Mouse (Mus musculus) midbrain, embryonic 11.5 days (tissue): Measurements from ENCODE around the gene Usp20. TPM values are rescaled to one million over a fixed set of nuclear protein-coding genes. Genes with fewer than 3 reads are reported as not detected.

Source experiments
- ATAC-seq: fragments of 200-750 bp; cut with Nextera tagmentation; 2 replicates; pipeline ENCODE4 v1.8.0; 2017; ENCODE audit warnings: moderate TSS enrichment, moderate library complexity; ENCODE audit not compliant: low FRiP score
- DNase-seq: peaks from one replicate; pipeline ENCODE4 v3.0.0; 2015; ENCODE audit warnings: low spot score; ENCODE audit errors: missing footprints
- H3K27ac ChIP-seq: fragments of 300-500 bp; sonication (generic); 2 replicates; pipeline ENCODE4 v1.5.1; 2014; ENCODE audit warnings: low read depth, low read length
- H3K27me3 ChIP-seq: fragments of 300-500 bp; sonication (generic); 2 replicates; pipeline ENCODE4 v1.6.1; 2014; ENCODE audit warnings: mild to moderate bottlenecking, low read length, moderate library complexity, mixed read lengths; ENCODE audit not compliant: control insufficient read depth, insufficient read depth
- H3K36me3 ChIP-seq: fragments of 300-500 bp; sonication (generic); 2 replicates; pipeline ENCODE4 v1.6.1; 2014; ENCODE audit warnings: mild to moderate bottlenecking, low read length, moderate library complexity, mixed read lengths; ENCODE audit not compliant: control insufficient read depth, insufficient read depth
- H3K4me1 ChIP-seq: fragments of 300-500 bp; sonication (generic); 2 replicates; pipeline ENCODE4 v1.6.1; 2014; ENCODE audit warnings: low read length; ENCODE audit not compliant: control insufficient read depth, insufficient read depth
- H3K4me2 ChIP-seq: fragments of 300-500 bp; sonication (generic); 2 replicates; pipeline ENCODE4 v1.6.1; 2014; ENCODE audit warnings: mild to moderate bottlenecking, moderate library complexity
- H3K4me3 ChIP-seq: fragments of 300-500 bp; sonication (generic); 2 replicates; pipeline ENCODE4 v1.5.1; 2014; ENCODE audit warnings: low read depth, low read length
- H3K9ac ChIP-seq: fragments of 300-500 bp; sonication (generic); 2 replicates; pipeline ENCODE4 v1.6.1; 2014; ENCODE audit warnings: low read length
- H3K9me3 ChIP-seq: fragments of 300-500 bp; sonication (generic); 2 replicates; pipeline ENCODE4 v1.6.1; 2016; ENCODE audit warnings: low read length; ENCODE audit not compliant: control insufficient read depth
- WGBS: fragments of 180-500 bp; shearing (Covaris S2); extraction: QIAGEN DNeasy Blood & Tissue Kit; methylation state at CpG from one replicate; pipeline ENCODE4 v1.1.7; 2014; 5-methylcytosine and 5-hydroxymethylcytosine counted together
- polyA plus RNA-seq: library from polyadenylated mRNA; unstranded; fragments of >200 nt; fragmentation: Nextera tagmentation; extraction: Ambion mirVana; gene quantifications from 2 replicates; pipeline ENCODE4 v1.2.1, GENCODE M21; 2014

Usp20 gene
- polyA plus RNA-seq, 1 experiment from 2014 or later = 14.1 TPM

GRCm38 (mm10) chr2:31060787-31061730 is 79.0 kb downstream of the Usp20 start:
- no peak for ATAC-seq
- WGBS = 91% methylated on average over 28 of the region's 28 CpGs
- DNase-seq = no peak
- H3K9ac ChIP-seq = no peak overlapping the region
- no peaks in the 10 kb centered on the region for H3K27me3 ChIP-seq
- H3K9me3 ChIP-seq = no peaks in the 10 kb centered on the region
- peaks cover 2% of the 10 kb centered on the region; the same call in 1 of the 2 replicates for H3K4me1 ChIP-seq
- no peaks in the 10 kb centered on the region for H3K36me3 ChIP-seq
- no peak overlapping the region for H3K4me2 ChIP-seq
- H3K27ac ChIP-seq = no peak overlapping the region
- no peak overlapping the region for H3K4me3 ChIP-seq

DNA sequence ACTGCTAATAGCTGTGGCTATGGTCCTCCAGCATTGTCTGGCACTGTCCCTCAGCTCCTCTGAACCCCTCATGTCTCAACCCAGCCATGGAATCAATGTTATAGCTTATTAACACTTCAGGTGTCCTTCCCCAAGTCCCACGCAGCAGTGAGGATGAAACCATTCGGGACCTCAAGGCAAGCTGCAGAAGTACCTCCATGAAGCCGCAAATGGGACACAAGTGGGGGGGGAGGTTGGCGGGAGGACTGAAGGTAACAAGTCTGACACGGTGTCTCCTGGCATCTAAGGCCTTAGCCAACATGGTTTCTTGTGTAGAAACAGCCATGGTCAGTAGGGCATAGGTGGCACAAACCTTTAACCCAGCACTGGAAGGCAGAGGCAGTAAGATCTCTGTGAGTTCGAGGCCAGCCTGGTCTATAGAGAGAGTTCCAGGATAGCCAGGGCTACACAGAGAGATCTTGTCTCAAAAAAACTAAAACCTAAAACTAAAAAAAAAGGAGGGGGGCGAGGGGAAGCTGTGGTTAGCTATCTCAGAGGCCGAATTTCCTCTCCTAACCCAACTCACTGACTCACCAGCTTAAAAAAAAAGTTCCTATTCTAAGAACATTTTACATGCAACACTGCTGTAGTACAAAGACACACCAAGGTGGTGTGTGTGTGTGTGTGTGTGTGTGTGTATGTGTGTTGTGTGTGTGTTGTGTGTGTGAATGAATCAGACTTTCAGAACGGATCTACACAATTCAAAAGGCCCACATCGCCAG is 80.0 kb downstream of the Usp20 start:
- no peak for DNase-seq
- H3K27ac ChIP-seq = no peak overlapping the region
- H3K9me3 ChIP-seq = no peaks in the 10 kb centered on the region
- no peak for ATAC-seq
- no peak overlapping the region for H3K9ac ChIP-seq
- no peaks in the 10 kb centered on the region for H3K36me3 ChIP-seq
- 93% methylated on average over 10 of the region's 10 CpGs for WGBS
- H3K27me3 ChIP-seq = no peaks in the 10 kb centered on the region
- H3K4me3 ChIP-seq = no peak overlapping the region
- peaks cover 2% of the 10 kb centered on the region; the same call in 1 of the 2 replicates for H3K4me1 ChIP-seq
- H3K4me2 ChIP-seq = no peak overlapping the region

DNA sequence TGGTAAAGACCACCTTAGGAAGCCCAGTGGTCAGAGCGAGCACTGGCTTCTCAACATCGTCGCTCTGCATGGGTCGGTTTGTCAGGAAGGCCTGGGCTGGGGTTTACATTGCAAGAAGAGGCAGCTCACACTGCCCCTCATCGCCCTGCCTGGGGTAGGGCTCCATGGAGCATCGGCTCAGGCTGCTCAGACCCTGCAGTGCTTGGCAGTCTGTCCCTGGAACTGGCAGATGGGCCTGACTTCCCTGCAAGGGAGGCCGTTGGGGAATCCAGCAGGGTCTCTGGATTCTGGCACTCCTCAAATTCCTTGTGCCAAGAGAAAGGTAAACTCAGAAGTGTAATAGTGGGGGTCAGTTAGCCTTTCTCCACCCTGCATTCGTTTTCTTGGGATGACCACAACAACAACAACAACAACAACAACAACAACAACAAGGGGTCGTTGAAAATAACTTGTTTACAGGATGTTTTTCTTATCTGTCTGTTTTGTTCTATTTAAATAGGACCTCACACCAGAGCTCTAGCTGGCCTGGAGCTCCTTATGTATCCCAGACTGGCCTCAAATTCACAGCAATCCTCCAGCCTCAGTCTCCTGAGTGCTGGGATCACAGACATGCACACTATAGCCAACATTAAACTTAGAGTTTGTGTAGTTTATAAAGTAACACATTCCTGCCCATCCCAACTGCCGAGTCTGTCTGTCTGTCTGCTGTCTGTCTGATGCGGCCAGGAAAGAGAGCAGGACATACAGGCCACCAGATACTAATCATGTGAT is 84.1 kb downstream of the Usp20 start:
- H3K9ac ChIP-seq = no peak overlapping the region
- DNase-seq (no peak), ATAC-seq (no peak)
- no peak overlapping the region for H3K27ac ChIP-seq
- H3K4me3 ChIP-seq = no peak overlapping the region
- 78% methylated on average over 11 of the region's 11 CpGs for WGBS
- H3K9me3 ChIP-seq = no peaks in the 10 kb centered on the region
- H3K4me1 ChIP-seq = peaks cover 12% of the 10 kb centered on the region
- no peaks in the 10 kb centered on the region for H3K36me3 ChIP-seq
- no peaks in the 10 kb centered on the region for H3K27me3 ChIP-seq
- H3K4me2 ChIP-seq = no peak overlapping the region

DNA sequence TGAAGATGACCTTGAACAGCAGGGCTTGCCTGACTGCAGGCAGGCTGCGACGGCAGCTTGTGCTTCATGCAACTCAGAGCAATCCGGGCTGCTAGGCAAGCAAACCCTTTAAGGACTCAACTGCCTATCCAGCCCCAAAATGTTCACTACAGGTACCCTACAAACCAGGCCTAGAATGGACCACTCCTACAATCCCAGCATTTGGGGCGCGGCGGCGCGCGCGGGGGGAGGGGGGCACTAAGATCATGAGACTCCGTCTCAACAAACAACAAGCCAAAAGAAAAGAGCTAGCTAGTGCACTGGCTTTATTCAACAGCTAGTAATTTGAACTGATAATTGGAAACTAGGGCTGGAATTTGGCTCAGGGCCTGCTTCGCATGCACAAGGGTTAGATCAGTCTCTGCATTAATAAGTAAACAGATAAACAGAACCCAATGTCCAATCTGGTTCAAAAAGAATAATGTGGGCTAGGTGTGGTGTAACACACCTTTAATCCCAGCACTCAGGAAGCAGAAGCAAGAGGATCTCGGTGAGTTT is 85.0 kb downstream of the Usp20 start:
- Histone ChIP-seq H3K4me2 (no peak overlapping the region), H3K4me1 (peaks cover 12% of the 10 kb centered on the region), H3K9me3 (no peaks in the 10 kb centered on the region; the same call in 1 of the 2 replicates), H3K36me3 (no peaks in the 10 kb centered on the region), H3K4me3 (no peak overlapping the region), H3K27me3 (no peaks in the 10 kb centered on the region), H3K9ac (no peak overlapping the region), H3K27ac (peak overlapping the region; percentile 87; the same call in 1 of the 2 replicates)
- DNase-seq (no peak), ATAC-seq (no peak)
- WGBS = 87% methylated on average over 13 of the region's 13 CpGs

- H3K27me3 ChIP-seq = no peaks in the 10 kb centered on the region
- ATAC-seq (peak; percentile 69; the same call in 1 of the 2 replicates), DNase-seq (no peak)
- peak overlapping the region; percentile 47 for H3K9ac ChIP-seq
- H3K4me2 ChIP-seq = no peak overlapping the region
- no peaks in the 10 kb centered on the region for H3K36me3 ChIP-seq
- H3K4me3 ChIP-seq = no peak overlapping the region
- peak overlapping the region; percentile 87 for H3K27ac ChIP-seq
- 41% methylated on average over 7 of the region's 7 CpGs for WGBS
- H3K4me1 ChIP-seq = peaks cover 12% of the 10 kb centered on the region
- H3K9me3 ChIP-seq = no peaks in the 10 kb centered on the region; the same call in 1 of the 2 replicates
Observed at GRCm38 (mm10) chr2:31067696-31068245, 85.7 kb downstream of the Usp20 start.

- H3K27me3 ChIP-seq = no peaks in the 10 kb centered on the region
- ATAC-seq (peak; percentile 80), DNase-seq (peak; percentile 94)
- H3K27ac ChIP-seq = peak overlapping the region; percentile 87
- H3K4me2 ChIP-seq = no peak overlapping the region
- H3K36me3 ChIP-seq = no peaks in the 10 kb centered on the region
- no peaks in the 10 kb centered on the region; the same call in 1 of the 2 replicates for H3K9me3 ChIP-seq
- no peak overlapping the region for H3K4me3 ChIP-seq
- peak overlapping the region; percentile 47 for H3K9ac ChIP-seq
- peaks cover 12% of the 10 kb centered on the region for H3K4me1 ChIP-seq
- WGBS = 14% methylated on average over 13 of the region's 13 CpGs
Observed at GRCm38 (mm10) chr2:31068246-31069113, 86.4 kb downstream of the Usp20 start.

DNA sequence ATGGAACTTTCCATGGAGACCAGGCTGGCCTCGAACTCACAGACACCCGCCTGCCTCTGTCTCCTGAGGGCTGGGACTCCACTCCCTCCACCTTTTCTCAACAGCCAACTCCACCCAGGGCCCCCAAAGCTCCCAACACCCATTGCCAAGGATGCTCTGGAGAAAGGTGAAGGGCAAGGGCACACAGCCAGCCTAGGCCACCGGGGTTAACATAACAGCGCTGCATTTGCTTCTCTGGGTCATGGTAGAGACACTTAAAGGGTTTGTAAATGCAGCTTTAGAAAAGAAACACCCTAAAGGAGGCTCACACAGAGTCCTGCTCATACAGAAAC is 87.0 kb downstream of the Usp20 start:
- no peaks in the 10 kb centered on the region; the same call in 1 of the 2 replicates for H3K9me3 ChIP-seq
- no peaks in the 10 kb centered on the region for H3K27me3 ChIP-seq
- 78% methylated on average over 4 of the region's 4 CpGs for WGBS
- peak overlapping the region; percentile 87 for H3K27ac ChIP-seq
- ATAC-seq (no peak), DNase-seq (no peak)
- H3K4me3 ChIP-seq = no peak overlapping the region
- no peak overlapping the region for H3K9ac ChIP-seq
- no peaks in the 10 kb centered on the region for H3K36me3 ChIP-seq
- peaks cover 12% of the 10 kb centered on the region for H3K4me1 ChIP-seq
- H3K4me2 ChIP-seq = no peak overlapping the region

- DNase-seq (no peak), ATAC-seq (no peak)
- no peaks in the 10 kb centered on the region for H3K36me3 ChIP-seq
- H3K4me1 ChIP-seq = peaks cover 12% of the 10 kb centered on the region
- no peak overlapping the region for H3K4me2 ChIP-seq
- H3K27ac ChIP-seq = no peak overlapping the region
- no peaks in the 10 kb centered on the region; the same call in 1 of the 2 replicates for H3K9me3 ChIP-seq
- H3K9ac ChIP-seq = no peak overlapping the region
- H3K4me3 ChIP-seq = no peak overlapping the region
- WGBS = 90% methylated on average over 7 of the region's 7 CpGs
- no peaks in the 10 kb centered on the region for H3K27me3 ChIP-seq
Observed at GRCm38 (mm10) chr2:31069506-31069905, 87.4 kb downstream of the Usp20 start.
